Mouse (Mus musculus) c-Kit-positive CD71-positive TER-119-positive erythroid progenitor cells, embryonic 14.5 days (primary cell): ENCODE measurements around the gene Fbxo46.

Experiments
- DNase-seq: peaks from one replicate; pipeline ENCODE4 v3.0.0-alpha.2; 2013; ENCODE audit warnings: low spot score

The Fbxo46 gene

GRCm38 (mm10) chr7:19169506-19169905, 49.8 kb downstream of the Fbxo46 start:
- DNase-seq = no peak

GRCm38 (mm10) chr7:19170142-19170541, 50.5 kb downstream of the Fbxo46 start:
- no peak for DNase-seq

- DNase-seq = no peak
Observed at GRCm38 (mm10) chr7:19171831-19172230, 52.2 kb downstream of the Fbxo46 start.

- DNase-seq = no peak
Observed at GRCm38 (mm10) chr7:19172874-19173273, 53.2 kb downstream of the Fbxo46 start.

- no peak for DNase-seq
Observed at GRCm38 (mm10) chr7:19175708-19176515, 56.3 kb downstream of the Fbxo46 start, which contains the start of gene Eml2. Gene Eml2 (plus strand): TSS chr7:19176421.

- no peak for DNase-seq
Observed at GRCm38 (mm10) chr7:19176516-19176947, 56.9 kb downstream of the Fbxo46 start.

- DNase-seq = no peak
Observed at GRCm38 (mm10) chr7:19177216-19177615, 57.6 kb downstream of the Fbxo46 start.

- no peak for DNase-seq
Observed at GRCm38 (mm10) chr7:19178035-19178434, 58.4 kb downstream of the Fbxo46 start.

- peak; percentile 77 for DNase-seq
Observed at GRCm38 (mm10) chr7:19178443-19179092, 58.9 kb downstream of the Fbxo46 start.

- DNase-seq = no peak
Observed at GRCm38 (mm10) chr7:19179173-19179572, 59.5 kb downstream of the Fbxo46 start.

GRCm38 (mm10) chr7:19179936-19180335, 60.3 kb downstream of the Fbxo46 start:
- DNase-seq = no peak

- DNase-seq = no peak
Observed at GRCm38 (mm10) chr7:19180862-19181429, 61.3 kb downstream of the Fbxo46 start.

GRCm38 (mm10) chr7:19184250-19184649, 64.6 kb downstream of the Fbxo46 start:
- DNase-seq = no peak

GRCm38 (mm10) chr7:19184758-19185157, 65.1 kb downstream of the Fbxo46 start:
- no peak for DNase-seq
